Mouse (Mus musculus) lung, adult 2 months (tissue): ENCODE data around the gene Cdk11b.

Source experiments
- CTCF ChIP-seq: fragments of 200-500 bp; IDR thresholded peaks from 2 replicates; pipeline ENCODE4 v1.5.1; 2011; ENCODE audit warnings: mild to moderate bottlenecking, low read length, control low read depth; ENCODE audit not compliant: insufficient read depth
- POLR2A ChIP-seq: fragments of 200-500 bp; IDR thresholded peaks from 2 replicates; pipeline ENCODE4 v1.6.1; 2011; ENCODE audit warnings: low read depth, mild to moderate bottlenecking, control low read depth, low read length, borderline replicate concordance; ENCODE audit errors: extremely low read depth

DNA sequence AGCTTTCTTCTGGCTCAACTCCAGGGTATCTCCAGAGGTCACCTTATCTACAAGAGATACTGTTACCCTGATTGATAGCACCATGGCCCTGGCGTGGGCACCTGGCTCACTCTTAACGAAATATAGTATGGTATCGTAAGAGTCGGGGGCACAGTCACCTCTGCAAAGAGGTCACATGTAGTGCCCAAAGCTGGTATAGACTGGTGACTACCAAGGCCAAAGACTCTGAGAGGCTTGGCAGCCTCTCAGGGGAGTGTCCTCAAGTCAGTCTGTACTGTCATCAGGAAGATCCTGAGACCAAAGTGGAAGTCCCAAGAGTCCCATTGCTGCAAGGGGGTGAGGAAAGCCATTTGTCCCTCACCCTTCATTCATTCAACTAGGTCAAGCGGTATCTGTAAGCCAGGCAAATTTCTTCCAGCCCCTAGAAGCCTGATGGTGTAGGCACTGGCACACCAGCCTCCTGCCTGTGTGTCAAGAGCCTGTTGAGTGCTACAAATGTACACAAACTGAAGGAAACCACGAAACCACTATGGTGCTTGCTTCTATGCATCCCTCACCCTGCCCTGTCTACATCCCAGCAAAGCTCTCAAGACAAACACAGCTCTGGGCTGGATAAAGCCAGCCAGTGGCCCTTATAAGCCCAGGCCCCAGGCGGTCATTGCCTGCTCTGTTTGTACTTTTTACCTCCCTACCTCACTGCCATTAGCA, 33.5 kb upstream of the Cdk11b start:
- TF ChIP-seq CTCF (no peak), POLR2A (no peak)
